Mouse (Mus musculus): ENCODE data around the gene Mkln1. TPM values are rescaled to one million over a fixed set of nuclear protein-coding genes. Genes with fewer than 3 reads are reported as not detected.

The Mkln1 gene
- total and polyA plus RNA-seq, 2 experiments, result 67.0 to 120 TPM

DNA sequence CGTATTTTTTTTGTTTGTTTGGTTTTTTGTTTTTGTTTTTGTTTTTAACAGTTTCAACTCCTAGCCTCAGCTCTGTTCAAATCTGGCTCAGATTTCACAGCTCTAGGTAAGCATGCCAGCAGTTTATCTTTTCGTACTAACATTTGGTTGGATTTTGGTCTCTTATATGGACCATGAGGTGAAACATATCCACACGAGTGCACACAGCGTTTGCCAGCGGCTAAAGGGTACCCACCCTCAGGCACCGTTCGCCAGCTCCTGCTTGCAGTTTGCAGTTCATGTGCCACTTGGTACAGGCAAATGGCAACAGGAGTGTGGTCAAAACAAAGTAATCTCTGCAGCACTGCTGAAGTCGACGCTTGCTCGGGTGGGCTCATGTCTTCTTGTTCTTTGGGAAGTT, 101.3 kb downstream of the Mkln1 start:
- H3K79me2 ChIP-seq (ENCODE audit: control insufficient read depth, insufficient read depth, low read length), result no peaks in the 10 kb centered on the region
- 29% methylated on average over 10 of the region's 10 CpGs for WGBS
- H3K4me3 ChIP-seq (ENCODE audit: insufficient read depth, low read depth, low read length), result no peak overlapping the region; the same call in 1 of the 2 replicates
- H3K27ac ChIP-seq (replicated peaks; ENCODE audit: insufficient read depth, low read depth, low read length), result peak overlapping the region; percentile 92
- peaks cover 36% of the 10 kb centered on the region for H3K36me3 ChIP-seq (ENCODE audit: control insufficient read depth, insufficient read depth, low read length)
- DNase-seq (ENCODE audit: extremely low read depth, low read depth, low spot score), result peak; percentile 82
- H3K4me1 ChIP-seq (ENCODE audit: control insufficient read depth, insufficient read depth, low read length), result peaks cover 8% of the 10 kb centered on the region
- TF ChIP-seq POLR2A (IDR thresholded peaks at IDR 0.05; ENCODE audit: extremely low read depth, insufficient read depth, low read length) (no peak), CTCF (IDR thresholded peaks at IDR 0.05; ENCODE audit: low read depth, low read length) (no peak)
- no peaks in the 10 kb centered on the region for H3K27me3 ChIP-seq (ENCODE audit: control insufficient read depth, insufficient read depth, low read length)
- peak overlapping the region; percentile 79 for H3K9ac ChIP-seq (ENCODE audit: low read depth, low read length)

DNA sequence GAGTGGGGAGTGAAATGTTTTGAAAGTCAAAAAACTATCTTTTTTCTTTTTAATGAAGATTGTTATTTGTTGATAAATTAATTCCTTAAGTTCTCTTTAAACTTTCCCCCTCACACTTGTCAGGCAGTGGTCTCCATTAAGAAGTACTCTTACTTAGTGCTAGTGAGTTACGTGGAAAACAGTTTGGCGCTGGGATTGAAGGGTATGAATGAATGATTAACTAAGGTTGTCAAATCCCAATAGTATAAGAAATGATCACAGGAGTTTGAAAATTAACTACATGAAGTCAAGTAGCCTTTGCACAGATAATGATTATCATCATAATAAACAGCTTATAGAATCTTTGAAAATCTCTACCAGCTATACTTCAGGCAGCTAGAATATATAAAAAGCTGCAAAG, 101.7 kb downstream of the Mkln1 start:
- peak overlapping the region; percentile 79; the same call in 1 of the 2 replicates for H3K9ac ChIP-seq (ENCODE audit: low read depth, low read length)
- peak; percentile 85 for DNase-seq (ENCODE audit: extremely low read depth, low read depth, low spot score)
- TF ChIP-seq POLR2A (IDR thresholded peaks at IDR 0.05; ENCODE audit: extremely low read depth, insufficient read depth, low read length) (no peak), CTCF (IDR thresholded peaks at IDR 0.05; ENCODE audit: low read depth, low read length) (no peak)
- no peaks in the 10 kb centered on the region for H3K27me3 ChIP-seq (ENCODE audit: control insufficient read depth, insufficient read depth, low read length)
- H3K4me1 ChIP-seq (ENCODE audit: control insufficient read depth, insufficient read depth, low read length), result peaks cover 8% of the 10 kb centered on the region
- 26% methylated on average over 2 of the region's 2 CpGs for WGBS
- H3K36me3 ChIP-seq (ENCODE audit: control insufficient read depth, insufficient read depth, low read length), result peaks cover 39% of the 10 kb centered on the region
- H3K4me3 ChIP-seq (ENCODE audit: insufficient read depth, low read depth, low read length), result no peak overlapping the region
- peak overlapping the region; percentile 92 for H3K27ac ChIP-seq (replicated peaks; ENCODE audit: insufficient read depth, low read depth, low read length)
- no peaks in the 10 kb centered on the region; the same call in 1 of the 2 replicates for H3K79me2 ChIP-seq (ENCODE audit: control insufficient read depth, insufficient read depth, low read length)

DNA sequence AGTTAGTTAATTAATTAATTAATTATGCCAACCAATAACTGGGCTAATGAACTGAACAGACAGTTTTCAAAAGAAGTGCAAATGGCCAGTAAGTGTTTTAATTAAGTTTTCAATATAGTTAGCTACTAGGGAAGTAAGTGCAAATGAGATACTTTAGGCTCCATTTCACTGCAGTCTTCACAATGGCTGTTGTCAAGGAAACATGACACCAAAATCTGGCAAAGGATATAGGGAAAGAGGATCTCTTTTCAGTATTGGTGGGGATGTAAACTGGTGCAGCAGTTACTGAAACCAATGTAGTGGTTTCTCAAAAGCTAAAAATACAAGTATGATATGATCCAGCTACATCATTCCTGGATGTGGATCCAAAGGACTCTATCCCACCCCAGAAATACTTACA, 102.2 kb downstream of the Mkln1 start:
- H3K79me2 ChIP-seq (ENCODE audit: control insufficient read depth, insufficient read depth, low read length), result no peaks in the 10 kb centered on the region; the same call in 1 of the 2 replicates
- no peak for DNase-seq (ENCODE audit: extremely low read depth, low read depth, low spot score)
- TF ChIP-seq POLR2A (IDR thresholded peaks at IDR 0.05; ENCODE audit: extremely low read depth, insufficient read depth, low read length) (no peak), CTCF (IDR thresholded peaks at IDR 0.05; ENCODE audit: low read depth, low read length) (no peak)

DNA sequence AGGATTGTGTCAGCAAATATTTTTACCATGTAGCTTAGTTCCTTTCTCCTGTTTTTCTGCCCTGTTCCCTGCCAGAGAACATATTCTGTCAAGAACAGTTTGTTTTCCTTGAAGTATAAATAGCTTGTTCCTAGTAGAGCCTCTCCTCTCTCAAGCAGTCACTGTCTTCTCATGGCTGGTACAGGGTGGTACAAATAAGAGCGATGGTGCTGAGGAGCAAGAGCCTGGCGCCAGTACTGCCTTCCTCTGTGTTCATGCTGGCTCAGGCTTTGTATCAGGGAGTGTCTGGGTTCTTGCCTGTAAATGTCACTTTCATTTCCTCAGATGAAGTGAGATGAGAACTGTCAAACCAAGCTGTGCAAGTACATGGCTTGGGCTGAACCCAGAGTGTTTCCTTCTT, 104.1 kb downstream of the Mkln1 start:
- no peaks in the 10 kb centered on the region for H3K27me3 ChIP-seq (ENCODE audit: control insufficient read depth, insufficient read depth, low read length)
- no peak overlapping the region for H3K4me3 ChIP-seq (ENCODE audit: insufficient read depth, low read depth, low read length)
- TF ChIP-seq POLR2A (IDR thresholded peaks at IDR 0.05; ENCODE audit: extremely low read depth, insufficient read depth, low read length) (no peak), CTCF (IDR thresholded peaks at IDR 0.05; ENCODE audit: low read depth, low read length) (no peak)
- H3K4me1 ChIP-seq (ENCODE audit: control insufficient read depth, insufficient read depth, low read length), result peaks cover 10% of the 10 kb centered on the region
- DNase-seq (ENCODE audit: extremely low read depth, low read depth, low spot score), result peak; percentile 30
- 94% methylated on average over 2 of the region's 2 CpGs for WGBS
- H3K9ac ChIP-seq (ENCODE audit: low read depth, low read length), result no peak overlapping the region
- H3K27ac ChIP-seq (replicated peaks; ENCODE audit: insufficient read depth, low read depth, low read length), result no peak overlapping the region
- H3K36me3 ChIP-seq (ENCODE audit: control insufficient read depth, insufficient read depth, low read length), result peaks cover 26% of the 10 kb centered on the region
- no peaks in the 10 kb centered on the region; the same call in 1 of the 2 replicates for H3K79me2 ChIP-seq (ENCODE audit: control insufficient read depth, insufficient read depth, low read length)

More for the DNA sequence above, 102.2 kb downstream of the Mkln1 start:
- peaks cover 38% of the 10 kb centered on the region for H3K36me3 ChIP-seq (ENCODE audit: control insufficient read depth, insufficient read depth, low read length)
- no peak overlapping the region; the same call in 1 of the 2 replicates for H3K27ac ChIP-seq (replicated peaks; ENCODE audit: insufficient read depth, low read depth, low read length)
- no peak overlapping the region for H3K4me3 ChIP-seq (ENCODE audit: insufficient read depth, low read depth, low read length)
- H3K27me3 ChIP-seq (ENCODE audit: control insufficient read depth, insufficient read depth, low read length), result no peaks in the 10 kb centered on the region
- peaks cover 8% of the 10 kb centered on the region for H3K4me1 ChIP-seq (ENCODE audit: control insufficient read depth, insufficient read depth, low read length)
- H3K9ac ChIP-seq (ENCODE audit: low read depth, low read length), result no peak overlapping the region

DNA sequence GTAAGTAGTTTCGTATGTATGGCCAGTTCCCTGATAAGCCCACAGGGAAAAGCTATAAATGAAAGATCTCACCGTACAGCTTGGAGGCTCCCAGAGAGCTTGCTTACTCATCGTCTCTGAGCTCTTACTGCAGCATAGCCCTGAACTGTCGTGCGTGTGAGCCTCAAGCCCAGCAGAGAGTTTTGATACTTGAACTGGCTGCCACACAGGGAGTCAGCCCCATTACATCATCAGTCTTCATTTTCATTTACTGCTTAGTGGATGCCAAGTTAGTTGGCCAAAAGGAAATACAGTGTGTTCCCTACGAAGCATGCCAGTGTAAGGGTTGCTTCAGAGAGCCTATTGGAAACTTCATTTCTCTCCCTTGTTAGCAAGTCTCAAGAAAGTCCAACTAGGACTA, 115.2 kb downstream of the Mkln1 start:
- Histone ChIP-seq H3K36me3 (ENCODE audit: control insufficient read depth, insufficient read depth, low read length) (peaks cover 20% of the 10 kb centered on the region), H3K79me2 (ENCODE audit: control insufficient read depth, insufficient read depth, low read length) (no peaks in the 10 kb centered on the region), H3K9ac (ENCODE audit: low read depth, low read length) (no peak overlapping the region), H3K4me3 (ENCODE audit: insufficient read depth, low read depth, low read length) (no peak overlapping the region), H3K27me3 (ENCODE audit: control insufficient read depth, insufficient read depth, low read length) (no peaks in the 10 kb centered on the region), H3K27ac (replicated peaks; ENCODE audit: insufficient read depth, low read depth, low read length) (no peak overlapping the region), H3K4me1 (ENCODE audit: control insufficient read depth, insufficient read depth, low read length) (peaks cover 14% of the 10 kb centered on the region)
- DNase-seq (ENCODE audit: extremely low read depth, low read depth, low spot score), result peak; percentile 72
- 51% methylated on average over 6 of the region's 6 CpGs for WGBS
- no peak for TF ChIP-seq POLR2A (IDR thresholded peaks at IDR 0.05; ENCODE audit: extremely low read depth, insufficient read depth, low read length)
- no peak for TF ChIP-seq CTCF (IDR thresholded peaks at IDR 0.05; ENCODE audit: low read depth, low read length)

DNA sequence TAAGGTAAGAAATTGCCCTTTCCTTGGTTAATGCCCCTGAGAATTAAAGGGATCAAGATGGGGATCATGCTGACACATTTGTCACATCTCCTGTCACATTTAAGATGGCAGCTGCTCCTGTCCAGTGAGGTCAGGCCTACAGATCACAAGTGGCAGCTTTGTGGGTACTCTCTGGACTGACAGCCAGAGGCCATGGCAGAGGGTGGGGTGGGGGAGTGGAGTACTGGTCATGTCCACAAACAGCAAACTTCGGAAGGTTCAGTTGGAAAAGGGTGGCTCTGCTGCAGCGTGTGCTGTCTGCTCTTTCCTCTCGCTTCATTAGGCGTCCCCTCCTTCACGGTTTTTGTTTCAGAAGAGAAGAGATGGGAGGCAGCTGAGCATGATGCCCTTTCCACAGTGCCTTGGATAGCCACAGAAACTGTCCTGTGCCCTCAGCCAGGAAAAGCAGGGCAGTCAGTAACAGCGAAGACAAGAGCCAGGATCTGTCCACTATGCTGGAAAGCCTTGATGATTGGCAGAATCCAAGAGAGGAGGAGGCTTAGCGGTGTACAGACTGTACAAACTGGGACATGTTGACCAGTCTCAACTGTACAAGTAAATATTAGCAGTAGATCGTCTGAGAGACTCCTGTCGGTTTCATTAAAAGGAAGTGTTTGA, 119.3 kb downstream of the Mkln1 start:
- Histone ChIP-seq H3K4me1 (ENCODE audit: control insufficient read depth, insufficient read depth, low read length) (peaks cover 16% of the 10 kb centered on the region), H3K79me2 (ENCODE audit: control insufficient read depth, insufficient read depth, low read length) (no peaks in the 10 kb centered on the region), H3K36me3 (ENCODE audit: control insufficient read depth, insufficient read depth, low read length) (peaks cover 6% of the 10 kb centered on the region), H3K9ac (ENCODE audit: low read depth, low read length) (peak overlapping the region; percentile 32; the same call in 1 of the 2 replicates), H3K4me3 (ENCODE audit: insufficient read depth, low read depth, low read length) (no peak overlapping the region), H3K27me3 (ENCODE audit: control insufficient read depth, insufficient read depth, low read length) (no peaks in the 10 kb centered on the region), H3K27ac (replicated peaks; ENCODE audit: insufficient read depth, low read depth, low read length) (peak overlapping the region; percentile 71)
- 10% methylated on average over 9 of the region's 9 CpGs for WGBS
- TF ChIP-seq CTCF (IDR thresholded peaks at IDR 0.05; ENCODE audit: low read depth, low read length) (no peak), POLR2A (IDR thresholded peaks at IDR 0.05; ENCODE audit: extremely low read depth, insufficient read depth, low read length) (no peak)
- peak; percentile 90 for DNase-seq (ENCODE audit: extremely low read depth, low read depth, low spot score)

Data from liver, adult 2 months (tissue).